ENCODE assay signal across 10 mouse cellular contexts in genomic region chr5:113910065-113910701, GRCm38 (mm10). TPM values are rescaled to one million over a fixed set of nuclear protein-coding genes. Genes with fewer than 3 reads are reported as not detected.
A peak's percentile ranks its signal among the peaks of the same experiment; 100 is the strongest.
DNase-seq lines count a peak whose midpoint lies in the region; ATAC-seq and TF ChIP-seq lines count a peak whose summit lies in the region.
"Had no signal": no experiment of that assay in that cellular context is flagged by ENCODE, and none has a peak within 500 bp of the region (broad histone marks: within the 10 kb centered on the region; RNA-seq: fewer than 3 reads in every experiment).

No protein-coding gene starts in this region.

- H3K27me3 ChIP-seq in heart, postnatal 0 days (ENCODE audit: control insufficient read depth, insufficient read depth, low read length): no peaks in the 10 kb centered on the region
- no peaks in the 10 kb centered on the region for H3K27me3 ChIP-seq in liver, embryonic 12.5 days (replicated peaks)

- H3K4me3 ChIP-seq in heart, postnatal 0 days (ENCODE audit: low read depth, low read length): no peak overlapping the region
- H3K4me3 ChIP-seq in liver, embryonic 12.5 days: no peak overlapping the region
- H3K4me3 ChIP-seq: left cerebral cortex, adult 2 months had no signal

- no peaks in the 10 kb centered on the region for H3K36me3 ChIP-seq in heart, postnatal 0 days (replicated peaks; ENCODE audit: control insufficient read depth, insufficient read depth, low read length)
- H3K36me3 ChIP-seq in liver, embryonic 12.5 days: no peaks in the 10 kb centered on the region; the same call in 1 of the 2 replicates

- TF ChIP-seq CTCF in heart, postnatal 0 days (IDR thresholded peaks at IDR 0.05; ENCODE audit: low read depth): no peak

- peaks cover 18% of the 10 kb centered on the region; the same call in 1 of the 2 replicates for H3K4me1 ChIP-seq in heart, postnatal 0 days (ENCODE audit: control insufficient read depth, insufficient read depth)
- peaks cover 54% of the 10 kb centered on the region for H3K4me1 ChIP-seq in liver, embryonic 12.5 days

- no peak overlapping the region for H3K27ac ChIP-seq in heart, postnatal 0 days (ENCODE audit: low read depth)
- H3K27ac ChIP-seq in liver, embryonic 12.5 days: peak overlapping the region; percentile 98; the same call in 1 of the 2 replicates
- H3K27ac ChIP-seq: left cerebral cortex, adult 2 months had no signal

- peak; percentile 44 for DNase-seq in heart, postnatal 0 days (ENCODE audit: low spot score)
- DNase-seq in heart, postnatal 10 days: no peak
- DNase-seq in 416B (ENCODE audit: low read depth) (peak; percentile 62), MEL-GATA-1-ER (ENCODE audit: extremely low read depth, low read depth) (peak; percentile 83)
- DNase-seq in retina, postnatal 1 day: no peak
- no peak for DNase-seq in thymus, postnatal 10 days (ENCODE audit: low spot score in 2 of 2)
- no peak for DNase-seq in adrenal gland, postnatal 14 days
- DNase-seq: cerebellum, postnatal 14 days had no signal

- ATAC-seq in heart, postnatal 0 days (ENCODE audit: insufficient read depth, low read depth): no peak
- no peak for ATAC-seq in liver, embryonic 12.5 days

- H3K9ac ChIP-seq in heart, postnatal 0 days (replicated peaks; ENCODE audit: low read depth, low read length): no peak overlapping the region
- H3K9ac ChIP-seq in liver, embryonic 12.5 days: no peak overlapping the region; the same call in 1 of the 2 replicates

- TF ChIP-seq EP300 in heart, postnatal 0 days (IDR thresholded peaks at IDR 0.05; ENCODE audit: low read depth): no peak

- 23% methylated on average over 10 of the region's 10 CpGs for WGBS in heart, postnatal 0 days
- WGBS in liver, embryonic 12.5 days (ENCODE audit: insufficient replicate concordance): 18% methylated on average over 10 of the region's 10 CpGs

- H3K9me3 ChIP-seq in heart, postnatal 0 days (replicated peaks; ENCODE audit: control insufficient read depth, low read length): no peaks in the 10 kb centered on the region
- H3K9me3 ChIP-seq in liver, embryonic 12.5 days (replicated peaks): no peaks in the 10 kb centered on the region

- peak overlapping the region; percentile 11; the same call in 1 of the 2 replicates for H3K4me2 ChIP-seq in heart, postnatal 0 days (ENCODE audit: low read depth, low read length)
- H3K4me2 ChIP-seq in liver, embryonic 12.5 days: peak overlapping the region; percentile 100

- intact Hi-C loops in heart, postnatal 10 days (cut with DNase I): no loop called here

RNA-seq across cellular contexts. Expression of gene Coro1c, which starts 1.6 kb away (rescaled TPM):
- 78.2 and 93.4 TPM in 2 replicates for total RNA-seq in heart, postnatal 0 days (2014; rRNA removed; ENCODE audit: low replicate concordance)
- polyA plus RNA-seq in heart, postnatal 0 days (2015; fragmentation: Nextera tagmentation; extraction: Ambion mirVana): 40.0 and 46.6 TPM in 2 replicates
- 10 to 100 TPM; 73.1 to 76.1 TPM for total RNA-seq in heart, postnatal 10 days (2021)
- polyA plus RNA-seq in liver, embryonic 12.5 days (2016; fragmentation: Nextera tagmentation; extraction: Ambion mirVana): 78.7 and 78.8 TPM in 2 replicates
- total RNA-seq in adrenal gland, postnatal 14 days (2021): 52.9 and 58.0 TPM in 2 replicates

Comparison
In these comparisons a context has a peak if more than half of its experiments do, and no peak if none do; other contexts are left out.
1. DNase-seq: peak in heart, postnatal 0 days (single experiment), 416B (single experiment) and MEL-GATA-1-ER (single experiment); none in heart, postnatal 10 days (0 of 2), retina, postnatal 1 day (single experiment), thymus, postnatal 10 days (0 of 2) and adrenal gland, postnatal 14 days (single experiment).